Mouse (Mus musculus) hindbrain, embryonic 14.5 days (tissue): Measurements from ENCODE around the gene Tas1r2. TPM values are rescaled to one million over a fixed set of nuclear protein-coding genes. Genes with fewer than 3 reads are reported as not detected.

Experiments
- ATAC-seq: fragments of 200-750 bp; cut with Nextera tagmentation; 2 replicates; pipeline ENCODE4 v1.8.0; 2017; ENCODE audit warnings: moderate number of reproducible peaks, mild to moderate bottlenecking, moderate TSS enrichment, moderate library complexity; ENCODE audit not compliant: low FRiP score
- DNase-seq: peaks from one replicate; pipeline ENCODE4 v3.0.0-alpha.2; 2015; ENCODE audit warnings: low spot score
- H3K27ac ChIP-seq: fragments of 300-500 bp; sonication (generic); 2 replicates; pipeline ENCODE4 v1.5.1; 2014; ENCODE audit warnings: mild to moderate bottlenecking, moderate library complexity
- H3K27me3 ChIP-seq: fragments of 300-500 bp; sonication (generic); 2 replicates; pipeline ENCODE4 v1.6.1; 2014; ENCODE audit warnings: mild to moderate bottlenecking, low read length, mixed read lengths; ENCODE audit not compliant: control insufficient read depth, insufficient read depth
- H3K36me3 ChIP-seq: fragments of 300-500 bp; sonication (generic); replicated peaks from 2 replicates; pipeline ENCODE4 v1.6.1; 2014; ENCODE audit not compliant: control insufficient read depth, insufficient read depth
- H3K4me1 ChIP-seq: fragments of 300-500 bp; sonication (generic); replicated peaks from 2 replicates; pipeline ENCODE4 v1.6.1; 2014; ENCODE audit warnings: antibody characterized with exemption, low read length, mixed read lengths; ENCODE audit not compliant: control insufficient read depth, insufficient read depth
- H3K4me2 ChIP-seq: fragments of 300-500 bp; sonication (generic); replicated peaks from 2 replicates; pipeline ENCODE4 v1.6.1; 2014; ENCODE audit warnings: mild to moderate bottlenecking, moderate library complexity
- H3K4me3 ChIP-seq: fragments of 300-500 bp; sonication (generic); replicated peaks from 2 replicates; pipeline ENCODE4 v1.5.1; 2014; ENCODE audit warnings: mild to moderate bottlenecking, low read length
- H3K9ac ChIP-seq: fragments of 300-500 bp; sonication (generic); 2 replicates; pipeline ENCODE4 v1.6.1; 2014
- H3K9me3 ChIP-seq: fragments of 300-500 bp; sonication (generic); 2 replicates; pipeline ENCODE4 v1.6.1; 2016; ENCODE audit warnings: low read length; ENCODE audit not compliant: control insufficient read depth
- WGBS: fragments of 180-500 bp; shearing (Covaris S2); extraction: QIAGEN DNeasy Blood & Tissue Kit; methylation state at CpG from one replicate; pipeline ENCODE4 v1.1.7; 2014; 5-methylcytosine and 5-hydroxymethylcytosine counted together
- polyA plus RNA-seq: library from polyadenylated mRNA; unstranded; fragments of >200 nt; fragmentation: Nextera tagmentation; extraction: Ambion mirVana; gene quantifications from 2 replicates; pipeline ENCODE4 v1.2.1, GENCODE M21; 2014

Tas1r2 gene
- polyA plus RNA-seq, 1 experiment from 2014 or later, result not detected

DNA sequence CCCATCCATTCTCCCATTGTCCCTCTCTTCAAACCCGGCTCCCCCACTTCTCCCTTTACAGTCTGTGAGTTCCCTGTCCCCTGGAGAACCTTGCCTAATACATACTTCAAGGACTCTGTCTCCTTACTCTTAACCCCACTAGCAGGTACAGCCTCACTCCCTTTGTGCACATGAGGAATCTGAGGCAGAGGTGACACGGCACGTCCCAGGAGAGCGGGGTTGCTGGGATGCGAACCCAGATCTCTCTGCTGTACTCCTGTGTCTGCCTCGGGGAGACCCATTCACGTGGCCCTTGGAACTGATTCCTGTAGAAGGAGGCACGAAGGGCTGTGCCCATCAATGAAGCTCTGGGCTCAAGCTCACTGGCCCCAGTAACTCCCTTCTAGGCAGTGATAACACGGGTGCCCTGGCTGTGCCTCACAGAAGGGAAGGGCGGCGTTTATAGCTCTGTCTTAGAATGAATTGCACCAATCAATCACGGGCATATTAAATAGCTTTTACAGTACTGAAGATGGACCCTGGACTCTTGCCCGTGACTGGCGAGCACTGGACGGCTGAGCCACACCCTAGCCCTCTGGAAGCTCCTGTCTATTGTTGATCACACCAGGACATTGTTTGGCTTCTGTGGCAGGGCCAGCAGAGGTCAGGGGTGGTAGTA is 3.1 kb upstream of the Tas1r2 start:
- ATAC-seq (no peak), DNase-seq (no peak)
- Histone ChIP-seq H3K4me2 (no peak overlapping the region), H3K4me1 (no peaks in the 10 kb centered on the region), H3K9ac (no peak overlapping the region), H3K27me3 (no peaks in the 10 kb centered on the region), H3K9me3 (no peaks in the 10 kb centered on the region), H3K27ac (no peak overlapping the region), H3K4me3 (no peak overlapping the region), H3K36me3 (peaks cover 20% of the 10 kb centered on the region)
- 73% methylated on average over 15 of the region's 15 CpGs for WGBS

DNA sequence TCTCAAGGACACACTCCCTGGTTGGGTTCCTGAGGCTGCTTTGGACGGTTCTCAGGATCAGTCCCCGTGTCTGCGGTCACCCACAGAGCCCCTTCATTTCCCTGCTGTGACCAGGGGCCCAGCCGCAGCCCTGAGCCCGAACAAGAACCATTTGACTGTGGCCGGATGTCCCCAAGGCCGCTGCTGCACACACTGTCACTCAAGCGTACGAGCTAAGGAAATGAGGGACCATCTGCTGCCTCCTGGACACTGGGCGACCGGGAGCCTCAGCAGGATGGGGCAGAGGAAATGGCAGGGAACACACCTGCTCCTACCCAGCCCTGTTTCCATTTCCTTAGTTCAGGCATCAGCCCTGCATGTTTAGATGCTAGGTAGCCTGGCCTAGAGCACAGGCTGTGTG is 2.4 kb upstream of the Tas1r2 start:
- ATAC-seq, result no peak
- DNase-seq, result no peak
- H3K27ac ChIP-seq, result no peak overlapping the region
- H3K9ac ChIP-seq, result no peak overlapping the region
- 32% methylated on average over 11 of the region's 11 CpGs for WGBS
- no peaks in the 10 kb centered on the region for H3K9me3 ChIP-seq
- no peak overlapping the region for H3K4me3 ChIP-seq
- H3K4me1 ChIP-seq, result no peaks in the 10 kb centered on the region
- H3K4me2 ChIP-seq, result no peak overlapping the region
- peaks cover 15% of the 10 kb centered on the region for H3K36me3 ChIP-seq
- no peaks in the 10 kb centered on the region for H3K27me3 ChIP-seq

DNA sequence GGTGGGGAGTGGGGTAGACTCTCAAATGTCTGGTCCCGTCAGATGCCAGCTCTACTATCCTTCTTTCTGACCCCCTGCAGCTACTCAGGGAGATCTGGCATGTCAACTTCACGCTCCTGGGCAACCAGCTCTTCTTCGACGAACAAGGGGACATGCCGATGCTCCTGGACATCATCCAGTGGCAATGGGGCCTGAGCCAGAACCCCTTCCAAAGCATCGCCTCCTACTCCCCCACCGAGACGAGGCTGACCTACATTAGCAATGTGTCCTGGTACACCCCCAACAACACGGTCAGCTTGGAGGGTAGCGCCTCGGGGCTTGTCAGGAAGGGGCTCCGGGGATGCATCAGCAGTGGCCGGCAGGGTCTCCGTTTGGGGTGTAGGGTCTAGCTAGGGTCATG is 8.6 kb downstream of the Tas1r2 start:
- WGBS, result 84% methylated on average over 14 of the region's 14 CpGs
- Histone ChIP-seq H3K27ac (no peak overlapping the region), H3K4me3 (no peak overlapping the region), H3K36me3 (no peaks in the 10 kb centered on the region), H3K4me1 (no peaks in the 10 kb centered on the region), H3K27me3 (no peaks in the 10 kb centered on the region), H3K9me3 (no peaks in the 10 kb centered on the region), H3K4me2 (no peak overlapping the region), H3K9ac (no peak overlapping the region)
- ATAC-seq (no peak), DNase-seq (no peak)

DNA sequence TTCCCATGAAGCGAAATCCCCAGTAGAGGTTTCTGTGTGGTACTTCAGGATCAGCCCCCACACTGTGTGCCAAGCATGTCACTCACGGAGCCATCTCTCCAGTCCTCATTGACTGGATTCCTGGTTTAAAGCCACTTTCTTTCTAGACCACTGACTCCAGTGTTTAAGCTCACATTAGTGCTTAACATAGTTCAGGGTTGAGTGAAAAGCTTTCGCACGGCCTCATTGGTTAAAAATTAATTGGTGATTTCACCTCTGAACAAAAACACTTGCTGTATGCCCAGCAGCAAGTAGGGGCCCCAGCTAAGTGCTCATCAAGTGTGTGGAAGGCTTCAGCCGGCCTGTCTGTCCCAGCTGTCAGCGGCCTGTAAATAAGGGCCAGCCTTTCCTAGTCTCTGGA is 14.3 kb downstream of the Tas1r2 start:
- ATAC-seq, result no peak

DNA sequence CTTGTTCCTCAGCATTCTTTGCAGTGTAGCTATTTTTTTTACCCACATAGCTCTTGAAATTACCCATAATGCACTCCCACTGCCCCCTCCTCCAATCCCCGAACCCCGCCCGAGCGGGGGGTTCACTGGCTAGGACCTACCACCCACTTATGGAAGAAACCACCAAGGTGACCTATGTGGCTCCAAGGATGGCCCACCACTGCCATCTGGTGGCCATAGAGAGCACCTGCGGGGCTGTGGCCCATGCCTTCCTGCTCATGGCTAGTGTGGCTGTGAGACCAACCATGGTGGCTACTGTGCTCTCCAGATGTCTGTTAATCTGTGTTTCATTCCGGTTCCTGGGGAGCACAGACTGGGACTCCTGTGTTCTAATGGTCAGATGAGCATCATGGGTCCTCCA is 16.5 kb downstream of the Tas1r2 start:
- H3K36me3 ChIP-seq, result no peaks in the 10 kb centered on the region
- no peak overlapping the region for H3K4me3 ChIP-seq
- no peak for ATAC-seq
- no peak overlapping the region for H3K27ac ChIP-seq
- H3K4me1 ChIP-seq, result no peaks in the 10 kb centered on the region
- no peaks in the 10 kb centered on the region for H3K9me3 ChIP-seq
- DNase-seq, result peak; percentile 76
- H3K27me3 ChIP-seq, result no peaks in the 10 kb centered on the region; the same call in 1 of the 2 replicates
- no peak overlapping the region for H3K4me2 ChIP-seq
- WGBS, result 15% methylated on average over 6 of the region's 6 CpGs
- H3K9ac ChIP-seq, result no peak overlapping the region

More for the DNA sequence above, 14.3 kb downstream of the Tas1r2 start:
- H3K4me1 ChIP-seq, result no peaks in the 10 kb centered on the region
- no peaks in the 10 kb centered on the region for H3K9me3 ChIP-seq
- no peaks in the 10 kb centered on the region for H3K36me3 ChIP-seq
- 46% methylated on average over 6 of the region's 6 CpGs for WGBS
- no peak overlapping the region for H3K9ac ChIP-seq
- no peak overlapping the region for H3K4me2 ChIP-seq
- no peak overlapping the region for H3K27ac ChIP-seq
- no peak for DNase-seq
- H3K27me3 ChIP-seq, result no peaks in the 10 kb centered on the region; the same call in 1 of the 2 replicates
- no peak overlapping the region for H3K4me3 ChIP-seq

DNA sequence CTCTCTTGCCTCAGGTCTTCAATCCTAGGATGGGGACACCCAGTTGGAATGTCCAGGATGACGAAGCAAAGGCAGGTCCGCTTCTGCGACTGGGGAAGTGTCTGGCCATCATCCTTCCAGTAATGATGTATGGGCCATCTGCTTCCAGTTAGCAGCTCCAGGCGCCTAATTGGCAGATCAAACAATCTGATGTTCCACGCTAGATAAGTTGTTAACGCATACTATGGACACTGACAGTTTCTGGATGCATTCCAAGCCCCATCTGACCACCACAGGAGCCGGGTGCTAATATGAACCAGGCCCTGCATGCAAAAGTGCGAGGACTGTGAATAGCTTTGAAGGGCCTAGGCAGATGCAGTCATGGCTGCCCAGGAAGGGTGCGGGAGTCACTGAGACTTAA is 22.4 kb downstream of the Tas1r2 start:
- DNase-seq (peak; percentile 32), ATAC-seq (no peak)
- Histone ChIP-seq H3K27me3 (no peaks in the 10 kb centered on the region), H3K4me1 (no peaks in the 10 kb centered on the region), H3K4me3 (no peak overlapping the region), H3K36me3 (no peaks in the 10 kb centered on the region), H3K9me3 (peaks cover 16% of the 10 kb centered on the region; the same call in 1 of the 2 replicates), H3K4me2 (no peak overlapping the region), H3K9ac (no peak overlapping the region), H3K27ac (no peak overlapping the region)
- WGBS, result 47% methylated on average over 9 of the region's 9 CpGs

DNA sequence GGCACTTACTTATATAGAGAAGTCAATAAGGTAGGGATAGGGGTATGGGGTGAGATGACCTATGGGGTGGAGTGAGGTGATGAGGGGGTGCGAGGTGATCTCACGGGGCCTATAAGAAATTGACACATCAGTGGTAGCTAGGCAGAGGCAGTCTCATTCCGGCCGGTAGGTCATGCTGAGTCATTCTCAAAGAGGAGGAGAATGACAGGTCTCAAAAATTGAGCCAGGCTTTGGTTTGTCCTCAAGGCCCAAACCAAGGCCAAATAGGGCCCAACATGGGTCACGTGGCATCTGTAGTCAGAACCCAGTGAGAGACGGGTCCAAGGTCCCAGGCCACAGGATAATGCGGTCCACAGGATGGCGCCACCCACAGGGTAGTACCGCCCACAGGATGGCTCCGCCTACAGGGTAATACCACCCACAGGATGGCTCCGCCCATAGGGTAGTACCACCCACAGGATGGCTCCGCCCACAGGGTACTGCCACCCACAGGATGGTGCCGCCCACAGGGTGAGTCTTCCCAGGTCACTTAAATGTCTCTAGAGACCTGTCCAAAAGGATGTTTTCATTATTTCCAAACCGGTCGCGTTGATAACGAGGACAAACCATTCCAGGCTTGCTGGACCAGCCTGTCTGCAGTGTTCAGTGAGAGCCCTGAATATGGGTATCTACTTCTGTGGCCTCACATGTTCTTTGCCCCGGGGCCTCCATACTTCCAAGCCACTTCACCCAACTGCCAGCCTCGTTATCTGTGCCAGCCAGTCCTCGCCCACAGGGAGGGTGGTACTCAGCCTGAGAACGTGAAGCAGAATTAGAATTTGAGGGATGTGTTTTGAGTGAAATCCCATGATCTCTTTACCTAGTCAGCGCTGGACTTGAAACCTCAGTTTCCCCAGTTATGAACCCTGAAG is 30.6 kb downstream of the Tas1r2 start:
- H3K9ac ChIP-seq, result no peak overlapping the region
- H3K4me3 ChIP-seq, result no peak overlapping the region
- H3K4me2 ChIP-seq, result no peak overlapping the region
- H3K27me3 ChIP-seq, result 0 out of 2 replicates have a peak, but pooled peaks cover 7% of the 10 kb centered on the region
- H3K27ac ChIP-seq, result no peak overlapping the region
- H3K9me3 ChIP-seq, result peaks cover 11% of the 10 kb centered on the region; the same call in 1 of the 2 replicates
- H3K36me3 ChIP-seq, result no peaks in the 10 kb centered on the region
- ATAC-seq (no peak), DNase-seq (no peak)
- no peaks in the 10 kb centered on the region for H3K4me1 ChIP-seq
- WGBS, result 77% methylated on average over 22 of the region's 22 CpGs

DNA sequence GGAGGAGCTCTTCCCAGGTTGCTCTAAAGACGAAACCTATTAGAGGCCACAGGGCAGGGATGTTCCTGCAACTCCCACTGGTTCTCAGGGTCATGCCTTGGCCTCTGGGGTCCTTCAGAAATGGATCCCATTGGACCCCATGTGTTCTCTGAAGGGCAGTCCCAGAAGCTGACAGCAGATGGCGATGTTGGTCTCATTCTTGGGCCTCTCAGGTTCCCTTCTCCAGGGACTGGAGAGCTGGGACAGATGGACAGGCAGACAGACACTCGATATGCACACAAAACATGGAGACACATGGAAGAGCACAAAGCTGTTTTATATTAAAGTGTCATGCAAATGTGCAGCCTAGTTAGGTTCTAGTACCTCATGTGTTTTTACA is 31.3 kb downstream of the Tas1r2 start:
- no peak overlapping the region for H3K4me2 ChIP-seq
- 18% methylated on average over 3 of the region's 3 CpGs for WGBS

DNA sequence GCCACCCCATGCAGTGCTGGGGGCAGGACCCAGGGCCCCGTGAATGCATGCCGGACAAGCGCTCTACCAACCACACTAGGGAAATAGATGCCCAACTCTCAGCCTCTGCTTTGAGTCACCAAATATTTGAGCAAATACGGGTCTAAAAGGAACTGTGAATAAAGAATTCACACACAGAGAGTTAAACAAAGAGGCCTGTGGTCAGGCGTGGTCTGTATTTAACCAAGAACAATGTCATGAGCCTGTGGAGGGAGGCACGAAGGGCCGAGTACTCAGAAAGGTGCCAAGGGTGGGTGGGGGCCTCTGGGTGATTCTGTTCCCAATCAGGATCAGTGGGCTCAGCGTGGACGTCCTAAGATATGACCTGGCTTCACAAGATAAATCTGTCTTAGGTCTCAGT is 34.7 kb downstream of the Tas1r2 start:
- H3K27me3 ChIP-seq, result 0 out of 2 replicates have a peak, but pooled peaks cover 7% of the 10 kb centered on the region
- 39% methylated on average over 9 of the region's 9 CpGs for WGBS
- ATAC-seq, result no peak

More for the DNA sequence above, 31.3 kb downstream of the Tas1r2 start:
- Histone ChIP-seq H3K9me3 (peaks cover 6% of the 10 kb centered on the region; the same call in 1 of the 2 replicates), H3K27me3 (0 out of 2 replicates have a peak, but pooled peaks cover 7% of the 10 kb centered on the region), H3K27ac (no peak overlapping the region), H3K4me1 (0 out of 2 replicates have a peak, but pooled peaks cover under 1% of the 10 kb centered on the region), H3K9ac (no peak overlapping the region), H3K36me3 (no peaks in the 10 kb centered on the region), H3K4me3 (no peak overlapping the region)
- DNase-seq (peak; percentile 72), ATAC-seq (no peak)

More for the DNA sequence above, 34.7 kb downstream of the Tas1r2 start:
- 0 out of 2 replicates have a peak, but pooled peaks cover 5% of the 10 kb centered on the region for H3K4me1 ChIP-seq
- no peaks in the 10 kb centered on the region for H3K36me3 ChIP-seq
- no peak overlapping the region for H3K9ac ChIP-seq
- no peak overlapping the region for H3K4me2 ChIP-seq
- DNase-seq, result no peak
- H3K27ac ChIP-seq, result no peak overlapping the region
- H3K4me3 ChIP-seq, result no peak overlapping the region
- no peaks in the 10 kb centered on the region for H3K9me3 ChIP-seq
